Mouse (Mus musculus) embryonic facial prominence, embryonic 11.5 days (tissue): Measurements from ENCODE around the gene Csnka2ip. TPM values are rescaled to one million over a fixed set of nuclear protein-coding genes. Genes with fewer than 3 reads are reported as not detected.

Source experiments
- ATAC-seq: fragments of 200-750 bp; cut with Nextera tagmentation; replicated peaks from 2 replicates; pipeline ENCODE4 v1.8.0; 2017; ENCODE audit warnings: low read depth; ENCODE audit not compliant: insufficient number of reproducible peaks, low FRiP score, low TSS enrichment
- DNase-seq: peaks from one replicate; pipeline ENCODE4 v3.0.0-alpha.2; 2015; ENCODE audit warnings: low spot score
- H3K27ac ChIP-seq: fragments of 300-500 bp; sonication (generic); replicated peaks from 2 replicates; pipeline ENCODE4 v1.5.1; 2014; ENCODE audit warnings: mild to moderate bottlenecking, low read depth, low read length, control low read depth
- H3K27me3 ChIP-seq: fragments of 300-500 bp; sonication (generic); 2 replicates; pipeline ENCODE4 v1.6.1; 2014; ENCODE audit warnings: mild to moderate bottlenecking, low read length, moderate library complexity, mixed read lengths; ENCODE audit not compliant: control insufficient read depth, insufficient read depth
- H3K36me3 ChIP-seq: fragments of 300-500 bp; sonication (generic); replicated peaks from 2 replicates; pipeline ENCODE4 v1.6.1; 2014; ENCODE audit warnings: low read depth, mild to moderate bottlenecking, low read length, moderate library complexity, mixed read lengths; ENCODE audit not compliant: control insufficient read depth, insufficient read depth
- H3K4me1 ChIP-seq: fragments of 300-500 bp; sonication (generic); 2 replicates; pipeline ENCODE4 v1.6.1; 2014; ENCODE audit warnings: low read length, mixed read lengths; ENCODE audit not compliant: control insufficient read depth, insufficient read depth
- H3K4me2 ChIP-seq: fragments of 300-500 bp; sonication (generic); 2 replicates; pipeline ENCODE4 v1.6.1; 2014; ENCODE audit warnings: low read depth, mild to moderate bottlenecking, control low read depth, low read length, moderate library complexity
- H3K4me3 ChIP-seq: fragments of 300-500 bp; sonication (generic); 2 replicates; pipeline ENCODE4 v1.5.1; 2014; ENCODE audit warnings: low read depth, low read length, control low read depth
- H3K9ac ChIP-seq: fragments of 300-500 bp; sonication (generic); replicated peaks from 2 replicates; pipeline ENCODE4 v1.6.1; 2014; ENCODE audit warnings: mild to moderate bottlenecking, control low read depth, low read length
- H3K9me3 ChIP-seq: fragments of 300-500 bp; sonication (generic); replicated peaks from 2 replicates; pipeline ENCODE4 v1.6.1; 2016; ENCODE audit warnings: mild to moderate bottlenecking, low read length, inconsistent platforms, mixed read lengths; ENCODE audit not compliant: control insufficient read depth
- WGBS: fragments of 180-500 bp; shearing (Covaris S2); extraction: QIAGEN DNeasy Blood & Tissue Kit; methylation state at CpG from one replicate; pipeline ENCODE4 v1.1.7; 2014; 5-methylcytosine and 5-hydroxymethylcytosine counted together
- polyA plus RNA-seq: library from polyadenylated mRNA; unstranded; fragments of >200 nt; fragmentation: Nextera tagmentation; extraction: Ambion mirVana; gene quantifications from 2 replicates; pipeline ENCODE4 v1.2.1, GENCODE M21; 2014

Csnka2ip gene
- not detected in 2 replicates for polyA plus RNA-seq

- Histone ChIP-seq H3K4me3 (no peak within 1 kb of the TSS), H3K4me1 (no peaks in the 10 kb centered on the region), H3K9ac (no peak within 1 kb of the TSS), H3K36me3 (no peaks in the 10 kb centered on the region), H3K4me2 (no peak within 1 kb of the TSS), H3K27me3 (no peaks in the 10 kb centered on the region), H3K9me3 (no peaks in the 10 kb centered on the region), H3K27ac (no peak within 1 kb of the TSS)
- 70% methylated on average over 1 of the region's 1 CpGs for WGBS
- no peak for DNase-seq
- ATAC-seq = no peak
Measured at GRCm38 (mm10) chr16:64602308-64602707, at the start of gene Csnka2ip. TSS of gene Csnka2ip (minus strand) at chr16:64602408.

GRCm38 (mm10) chr16:64649594-64650290 is 47.5 kb upstream of the Csnka2ip start:
- no peaks in the 10 kb centered on the region for H3K4me1 ChIP-seq
- H3K36me3 ChIP-seq = no peaks in the 10 kb centered on the region
- no peak overlapping the region for H3K4me2 ChIP-seq
- no peaks in the 10 kb centered on the region for H3K9me3 ChIP-seq
- H3K4me3 ChIP-seq = no peak overlapping the region
- H3K27ac ChIP-seq = no peak overlapping the region
- H3K27me3 ChIP-seq = no peaks in the 10 kb centered on the region
- no peak for ATAC-seq
- no peak overlapping the region for H3K9ac ChIP-seq
- DNase-seq = no peak
- 81% methylated on average over 13 of the region's 13 CpGs for WGBS

GRCm38 (mm10) chr16:64647771-64648170 is 45.6 kb upstream of the Csnka2ip start:
- Histone ChIP-seq H3K27ac (no peak overlapping the region), H3K4me2 (no peak overlapping the region), H3K4me3 (no peak overlapping the region), H3K36me3 (no peaks in the 10 kb centered on the region), H3K9me3 (no peaks in the 10 kb centered on the region), H3K4me1 (no peaks in the 10 kb centered on the region), H3K27me3 (no peaks in the 10 kb centered on the region), H3K9ac (no peak overlapping the region)
- DNase-seq = no peak
- no peak for ATAC-seq
- 83% methylated on average over 2 of the region's 2 CpGs for WGBS

- Histone ChIP-seq H3K9me3 (no peaks in the 10 kb centered on the region), H3K36me3 (no peaks in the 10 kb centered on the region), H3K4me3 (no peak overlapping the region), H3K4me1 (no peaks in the 10 kb centered on the region), H3K9ac (no peak overlapping the region), H3K27me3 (no peaks in the 10 kb centered on the region), H3K4me2 (no peak overlapping the region), H3K27ac (no peak overlapping the region)
- no peak for ATAC-seq
- WGBS = 75% methylated on average over 1 of the region's 1 CpGs
- DNase-seq = no peak
Measured at GRCm38 (mm10) chr16:64635110-64635509, 32.9 kb upstream of the Csnka2ip start.

GRCm38 (mm10) chr16:64620116-64620515 is 17.9 kb upstream of the Csnka2ip start:
- H3K36me3 ChIP-seq = no peaks in the 10 kb centered on the region
- H3K4me3 ChIP-seq = no peak overlapping the region
- no peak overlapping the region for H3K9ac ChIP-seq
- ATAC-seq (no peak), DNase-seq (no peak)
- WGBS = 75% methylated on average over 6 of the region's 6 CpGs
- no peak overlapping the region for H3K27ac ChIP-seq
- no peaks in the 10 kb centered on the region for H3K9me3 ChIP-seq
- H3K27me3 ChIP-seq = no peaks in the 10 kb centered on the region
- H3K4me2 ChIP-seq = no peak overlapping the region
- no peaks in the 10 kb centered on the region for H3K4me1 ChIP-seq

- H3K4me3 ChIP-seq = no peak overlapping the region
- H3K9ac ChIP-seq = no peak overlapping the region
- ATAC-seq (no peak), DNase-seq (no peak)
- H3K9me3 ChIP-seq = no peaks in the 10 kb centered on the region
- H3K36me3 ChIP-seq = no peaks in the 10 kb centered on the region
- no peaks in the 10 kb centered on the region for H3K27me3 ChIP-seq
- H3K4me2 ChIP-seq = no peak overlapping the region
- no peaks in the 10 kb centered on the region for H3K4me1 ChIP-seq
- 70% methylated on average over 3 of the region's 3 CpGs for WGBS
- H3K27ac ChIP-seq = no peak overlapping the region
Measured at GRCm38 (mm10) chr16:64614648-64615047, 12.4 kb upstream of the Csnka2ip start.

GRCm38 (mm10) chr16:64607793-64608192 is 5.6 kb upstream of the Csnka2ip start:
- Histone ChIP-seq H3K9ac (no peak overlapping the region), H3K4me2 (no peak overlapping the region), H3K4me3 (no peak overlapping the region), H3K9me3 (no peaks in the 10 kb centered on the region), H3K27me3 (no peaks in the 10 kb centered on the region), H3K4me1 (no peaks in the 10 kb centered on the region), H3K27ac (no peak overlapping the region), H3K36me3 (no peaks in the 10 kb centered on the region)
- WGBS = 85% methylated on average over 1 of the region's 1 CpGs
- no peak for DNase-seq
- no peak for ATAC-seq

- H3K4me3 ChIP-seq = no peak overlapping the region
- DNase-seq (no peak), ATAC-seq (no peak)
- no peak overlapping the region for H3K27ac ChIP-seq
- no peaks in the 10 kb centered on the region for H3K36me3 ChIP-seq
- H3K9ac ChIP-seq = no peak overlapping the region
- H3K4me1 ChIP-seq = no peaks in the 10 kb centered on the region
- H3K27me3 ChIP-seq = no peaks in the 10 kb centered on the region
- H3K4me2 ChIP-seq = no peak overlapping the region
- WGBS = 70% methylated on average over 2 of the region's 2 CpGs
- no peaks in the 10 kb centered on the region for H3K9me3 ChIP-seq
Measured at GRCm38 (mm10) chr16:64586825-64587224, 15.4 kb downstream of the Csnka2ip start.
